Mouse (Mus musculus): Measurements from ENCODE around the gene Prdm11.

The Prdm11 gene

GRCm38 (mm10) chr2:93011933-93012332 lies 34.0 kb downstream of the Prdm11 start:
- DNase-seq (ENCODE audit: low read depth) = no peak

DNA sequence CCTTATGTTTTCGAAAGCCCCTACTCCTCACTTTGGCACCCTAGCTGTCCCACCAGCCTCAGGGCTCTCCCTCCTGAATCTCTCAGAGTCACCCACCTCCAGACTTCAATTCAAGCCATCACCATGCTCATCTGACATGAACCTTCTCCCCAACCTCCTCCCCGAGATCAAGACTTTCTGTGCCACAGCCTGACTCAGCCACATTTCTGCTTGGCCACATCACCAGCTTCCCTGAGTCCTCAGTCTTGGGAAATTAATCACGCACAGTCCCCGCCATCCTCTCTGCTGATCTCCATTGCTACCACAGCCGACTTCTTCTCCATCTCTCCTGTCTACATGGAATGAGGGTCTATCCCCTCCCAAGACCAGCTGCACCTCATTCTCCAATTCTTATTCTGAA lies 34.5 kb downstream of the Prdm11 start:
- DNase-seq (ENCODE audit: low read depth) = no peak

DNA sequence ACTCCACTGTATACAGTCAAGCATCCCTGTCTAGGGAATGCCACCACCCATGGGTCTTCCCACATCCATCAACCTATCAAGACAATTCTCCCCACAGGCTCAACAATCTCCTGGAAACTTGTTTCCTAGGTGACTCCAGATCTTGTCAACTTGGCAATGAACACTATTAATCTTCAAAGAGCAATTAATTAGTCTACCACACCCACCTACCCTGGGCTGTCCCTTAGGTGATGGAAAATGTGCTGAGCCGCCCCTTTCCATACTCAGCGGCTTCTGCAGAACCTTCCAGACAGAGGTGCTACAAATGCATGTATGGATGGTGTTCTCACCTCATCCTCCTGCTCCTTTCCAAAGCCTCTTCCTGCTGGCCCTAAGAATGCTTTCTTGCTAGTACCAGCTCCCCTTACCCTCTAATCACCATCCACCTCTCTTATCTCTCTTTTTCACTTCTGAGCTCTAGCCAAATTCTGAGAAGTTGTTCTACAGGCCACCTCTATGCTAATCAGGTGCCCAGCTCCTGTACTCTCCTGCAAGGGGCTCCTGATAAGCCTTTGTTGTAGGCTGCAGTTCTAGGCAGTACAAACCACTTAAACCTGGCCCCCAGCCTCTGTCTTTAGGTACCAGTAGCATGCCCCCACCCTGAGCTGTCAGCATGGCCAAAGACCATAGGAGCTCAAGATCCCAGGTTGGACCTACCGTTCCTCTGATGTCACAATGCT lies 37.8 kb downstream of the Prdm11 start:
- peak; percentile 56 for DNase-seq (ENCODE audit: low read depth)

- no peak for DNase-seq (ENCODE audit: low read depth)
Observed at GRCm38 (mm10) chr2:93005028-93005427, 40.9 kb downstream of the Prdm11 start.

DNA sequence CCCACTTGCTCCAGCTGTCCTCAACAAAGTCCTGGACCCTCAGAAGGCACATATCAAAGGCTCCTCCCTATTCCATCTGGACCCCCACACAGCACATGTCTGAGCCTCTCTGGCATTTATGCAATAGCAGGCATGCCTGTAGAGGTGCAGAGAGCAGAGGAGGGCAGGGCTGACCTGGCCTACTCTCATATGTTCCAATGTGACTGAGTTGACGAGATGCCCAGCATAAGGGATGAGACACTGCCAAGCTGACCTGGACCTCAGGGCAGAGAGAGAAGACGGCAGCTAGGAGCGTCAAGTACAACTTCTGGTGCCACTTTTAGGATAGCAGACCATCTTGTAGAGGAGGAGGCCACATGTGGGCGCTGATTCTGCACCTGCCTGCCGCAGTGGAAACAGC lies 54.0 kb downstream of the Prdm11 start:
- DNase-seq (ENCODE audit: low read depth) = no peak

- no peak for DNase-seq (ENCODE audit: low read depth)
Observed at GRCm38 (mm10) chr2:92989593-92989992, 56.4 kb downstream of the Prdm11 start.

DNA sequence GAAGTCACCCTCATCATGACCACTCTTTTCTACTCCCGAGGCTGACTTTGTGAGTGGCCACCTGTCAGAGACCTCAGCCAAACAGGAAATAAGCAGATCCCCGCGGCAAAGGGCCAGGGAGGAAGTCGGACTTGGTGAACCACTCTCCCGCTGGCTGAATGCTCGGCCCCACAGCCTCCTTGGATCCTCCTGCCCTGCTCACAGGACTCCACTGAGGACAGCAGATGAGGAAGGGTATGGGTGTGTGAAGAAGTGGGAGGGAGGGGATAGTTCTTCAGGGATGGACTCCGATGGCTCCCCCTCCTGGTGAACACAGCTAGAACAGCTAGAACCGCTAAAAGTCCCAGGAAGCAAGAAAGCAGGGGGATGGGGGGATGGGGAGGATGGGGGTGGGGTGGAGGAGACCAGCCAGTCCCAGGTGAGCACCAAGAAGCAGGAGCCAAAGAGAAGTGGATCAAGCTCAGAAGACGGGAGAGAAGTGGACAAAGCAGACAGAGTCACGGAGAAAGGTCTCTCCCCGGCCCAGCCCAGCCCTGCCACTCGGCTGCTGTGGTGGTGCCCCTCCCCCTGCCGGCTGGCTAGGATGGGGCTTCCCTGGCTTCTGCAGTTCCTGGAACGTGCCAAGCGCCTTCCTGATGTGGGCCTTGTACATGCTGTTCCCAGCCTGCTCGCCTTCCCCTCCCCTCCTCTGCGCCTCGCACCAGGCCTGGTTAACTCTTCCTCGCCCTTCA lies 57.9 kb downstream of the Prdm11 start:
- DNase-seq (ENCODE audit: low read depth) = no peak

DNA sequence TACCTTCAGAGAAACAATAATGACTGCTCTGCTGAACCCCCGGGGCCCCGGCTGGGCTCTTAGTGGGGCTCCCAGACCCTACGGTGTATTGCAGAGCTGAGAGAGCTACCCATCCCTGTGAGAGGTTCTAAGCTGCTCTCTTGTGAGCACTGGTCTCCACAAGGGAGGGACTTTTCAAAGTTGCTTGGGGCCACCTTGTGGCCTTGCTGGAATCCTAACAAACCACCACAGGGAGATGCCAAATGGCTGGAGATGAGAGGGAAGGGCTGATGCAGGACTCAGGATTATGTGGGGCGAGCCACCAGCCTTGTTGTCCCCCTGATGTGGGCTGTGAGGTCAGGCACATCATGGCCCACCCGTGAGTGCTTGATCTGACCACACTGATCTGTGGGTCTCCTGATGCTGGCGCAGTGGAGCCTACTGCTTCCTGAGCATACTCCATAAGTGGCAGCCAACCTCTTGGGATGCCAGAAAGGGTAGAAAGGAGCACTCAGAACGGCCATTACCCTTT lies 58.8 kb downstream of the Prdm11 start:
- no peak for DNase-seq (ENCODE audit: low read depth)

DNA sequence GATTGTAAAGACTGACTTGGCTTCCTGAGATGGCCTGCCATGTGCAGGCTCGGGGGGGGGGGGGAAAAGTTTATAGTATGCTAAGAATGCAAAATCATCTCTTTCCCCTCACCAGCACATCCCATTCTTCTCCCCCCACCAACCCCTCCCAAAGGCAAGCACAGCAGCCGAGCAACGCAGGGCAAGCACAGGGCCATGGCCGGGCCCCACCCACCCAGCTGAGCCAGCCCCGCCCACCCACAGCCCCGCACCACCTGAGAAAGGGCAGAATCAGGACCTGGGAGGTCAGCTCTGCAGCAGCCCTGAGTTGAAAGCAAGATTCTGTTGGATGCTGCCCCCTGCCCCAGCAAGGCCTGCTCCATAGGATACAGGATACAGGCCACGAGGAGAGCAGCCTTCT lies 60.4 kb downstream of the Prdm11 start:
- no peak for DNase-seq (ENCODE audit: low read depth)

DNA sequence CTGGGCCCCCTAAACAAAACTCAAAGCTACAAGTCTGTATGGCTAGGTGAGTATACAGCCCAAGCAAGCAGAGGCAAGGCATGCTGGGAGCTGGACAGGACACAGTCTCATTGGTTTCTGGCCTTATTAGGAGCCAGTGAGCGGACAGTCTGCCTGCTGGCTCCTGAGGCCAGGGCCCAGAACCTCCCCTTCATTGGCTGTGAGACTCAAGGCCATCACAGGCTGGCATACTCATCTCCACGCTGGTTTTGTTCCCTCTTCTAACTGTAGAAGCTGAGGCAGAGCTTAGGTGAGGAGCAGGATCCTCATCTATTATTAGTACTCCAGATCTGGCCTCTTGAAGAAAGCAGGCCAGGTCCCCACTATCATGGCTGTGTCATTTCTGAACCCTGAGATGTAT lies 60.8 kb downstream of the Prdm11 start:
- DNase-seq (ENCODE audit: low read depth) = no peak

- DNase-seq (ENCODE audit: low read depth) = no peak
Observed at GRCm38 (mm10) chr2:92984321-92985108, 61.5 kb downstream of the Prdm11 start.

DNA sequence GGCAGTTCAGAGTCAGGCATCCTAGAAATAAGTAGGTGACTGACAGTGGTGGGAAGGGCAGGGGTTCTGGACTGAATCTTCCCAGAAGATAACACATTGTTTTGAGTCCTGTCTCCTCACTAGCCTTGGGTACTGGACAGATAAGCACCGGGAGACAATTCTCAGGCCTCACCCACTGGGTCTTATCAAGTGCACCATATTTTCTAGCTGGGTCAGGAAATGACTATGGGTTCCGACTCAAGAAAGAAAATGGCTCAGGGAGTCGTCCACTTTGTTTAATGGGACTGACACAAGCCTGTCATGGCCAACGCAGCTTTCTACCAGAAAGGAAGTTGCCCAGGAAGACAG lies 62.7 kb downstream of the Prdm11 start:
- DNase-seq (ENCODE audit: low read depth) = peak; percentile 79

DNA sequence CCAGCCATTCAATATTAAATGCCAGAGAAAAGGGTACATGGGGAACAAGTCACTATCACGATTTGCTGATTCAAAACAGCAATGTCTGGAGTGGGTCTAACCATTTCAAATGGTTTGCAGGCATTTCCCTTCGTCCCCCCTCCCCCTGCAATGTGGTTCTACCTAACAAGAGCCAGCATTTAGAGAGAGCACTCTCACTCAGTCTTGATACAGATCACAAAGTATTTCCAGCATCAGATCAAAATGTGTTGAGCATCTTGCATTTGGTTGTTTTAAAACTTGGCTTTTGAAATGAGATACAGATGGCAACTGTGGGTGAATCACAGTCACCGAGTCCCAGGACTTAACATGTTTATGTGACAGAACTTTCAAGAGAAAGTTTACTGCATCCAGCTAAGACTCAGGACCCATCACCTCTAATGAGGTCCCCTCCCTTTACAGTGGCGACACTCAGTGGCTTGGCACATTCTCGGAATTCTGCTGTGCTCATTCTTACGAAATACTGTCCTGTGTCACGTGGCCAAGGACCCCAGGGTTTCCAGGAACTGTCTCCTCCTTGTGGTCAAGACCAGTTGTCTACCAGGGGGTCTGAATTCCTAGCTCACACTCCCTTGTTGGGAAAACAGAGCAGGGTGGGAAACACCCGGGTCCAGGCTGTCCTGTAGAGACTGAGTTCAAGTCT lies 63.2 kb downstream of the Prdm11 start:
- no peak for DNase-seq (ENCODE audit: low read depth)

GRCm38 (mm10) chr2:92980165-92980564 lies 65.8 kb downstream of the Prdm11 start:
- no peak for DNase-seq (ENCODE audit: low read depth)

DNA sequence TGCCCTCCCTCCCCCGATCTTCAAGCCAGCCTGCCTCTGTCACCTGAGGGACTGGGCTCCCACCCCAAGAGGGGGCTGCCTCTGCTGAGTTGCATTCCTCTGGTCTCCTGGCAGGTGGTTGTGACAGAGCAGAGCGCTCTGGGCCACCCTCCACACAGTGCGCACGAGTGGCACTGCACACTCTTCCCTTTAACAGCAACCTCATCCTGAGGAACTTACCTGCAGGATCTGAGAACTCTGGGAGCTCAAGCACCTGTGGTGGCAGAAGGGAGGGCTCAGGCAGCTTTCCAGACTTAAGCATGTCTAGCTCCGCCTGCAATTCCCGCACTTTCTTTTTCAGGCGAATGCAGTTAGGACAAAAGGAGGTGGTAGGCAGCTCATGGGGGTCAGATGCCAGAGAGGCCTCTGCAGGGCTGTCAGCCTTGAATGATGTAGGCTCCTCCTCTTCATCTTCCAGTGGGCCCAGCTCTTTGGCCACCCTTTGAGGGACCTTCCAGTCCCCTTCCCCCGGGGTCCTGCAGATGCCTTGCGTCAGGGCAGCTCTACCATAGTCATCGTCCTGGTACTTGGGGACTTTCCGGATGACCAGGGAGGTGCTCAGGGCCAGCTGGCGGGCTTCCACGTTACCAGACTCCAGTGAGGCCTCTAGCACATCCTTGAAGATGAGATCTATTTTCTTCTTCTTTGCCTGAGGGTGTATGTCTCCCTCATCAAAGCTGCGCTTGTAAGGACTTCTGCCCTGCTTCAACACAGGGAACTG lies 70.8 kb downstream of the Prdm11 start:
- DNase-seq (ENCODE audit: low read depth) = no peak

DNA sequence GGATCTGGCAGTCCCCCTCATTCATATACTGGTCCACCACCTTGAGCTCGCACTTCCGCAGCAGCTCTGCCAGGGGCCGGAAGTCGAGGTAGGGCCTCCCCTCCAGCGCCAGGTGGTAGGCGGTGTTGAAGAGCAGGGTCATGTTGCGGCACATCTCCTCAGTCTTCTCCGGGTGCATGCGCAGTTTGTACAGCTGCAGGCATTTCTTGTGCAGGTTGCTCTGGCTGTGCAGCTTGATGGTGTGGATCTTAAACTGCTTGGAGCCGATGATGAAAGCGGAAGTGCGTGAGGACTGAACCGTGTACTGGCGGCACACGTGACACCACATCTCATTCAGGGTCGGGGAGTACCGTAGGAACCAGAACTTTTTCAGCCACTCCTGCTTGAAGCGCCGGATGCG lies 72.3 kb downstream of the Prdm11 start:
- no peak for DNase-seq (ENCODE audit: low read depth)

- DNase-seq (ENCODE audit: low read depth) = no peak
Observed at GRCm38 (mm10) chr2:92972071-92972470, 73.9 kb downstream of the Prdm11 start.

GRCm38 (mm10) chr2:92971536-92971935 lies 74.4 kb downstream of the Prdm11 start:
- no peak for DNase-seq (ENCODE audit: low read depth)

DNA sequence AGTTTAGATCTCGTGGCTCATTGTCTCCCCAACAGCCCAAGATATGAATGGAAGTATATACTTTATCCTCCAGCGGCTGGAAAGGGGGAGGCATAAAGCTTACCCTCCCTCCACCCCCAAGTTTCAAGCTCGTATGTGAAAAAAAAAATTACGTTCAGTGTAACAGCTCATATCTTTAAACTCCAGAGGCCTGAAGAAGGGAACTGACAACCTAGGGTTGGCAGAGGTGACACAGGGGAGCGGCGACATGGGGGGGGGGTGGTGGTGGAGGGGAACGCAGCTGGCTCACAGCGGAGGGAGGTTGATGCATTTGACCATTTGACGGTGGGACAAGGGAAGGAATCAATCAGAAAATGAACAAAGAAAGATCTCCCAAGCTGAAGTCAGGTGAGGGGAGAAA lies 74.9 kb downstream of the Prdm11 start:
- DNase-seq (ENCODE audit: low read depth) = no peak

DNA sequence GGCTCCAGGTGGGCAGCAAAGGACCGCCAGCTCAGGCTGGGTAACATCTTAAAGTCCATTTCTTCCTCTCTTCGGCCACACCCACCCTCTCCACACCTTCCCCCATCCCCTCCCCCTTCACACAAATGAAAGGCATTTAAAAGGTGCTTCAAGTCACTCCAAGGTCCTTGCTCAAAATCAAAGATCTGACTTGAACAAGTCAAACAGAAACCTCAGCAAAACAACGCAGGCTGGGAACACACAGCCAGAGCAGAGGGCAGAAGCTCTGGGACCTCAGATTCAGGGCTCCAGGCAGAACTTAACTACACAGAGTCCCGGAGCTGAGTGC lies 78.2 kb downstream of the Prdm11 start:
- no peak for DNase-seq (ENCODE audit: low read depth)

DNA sequence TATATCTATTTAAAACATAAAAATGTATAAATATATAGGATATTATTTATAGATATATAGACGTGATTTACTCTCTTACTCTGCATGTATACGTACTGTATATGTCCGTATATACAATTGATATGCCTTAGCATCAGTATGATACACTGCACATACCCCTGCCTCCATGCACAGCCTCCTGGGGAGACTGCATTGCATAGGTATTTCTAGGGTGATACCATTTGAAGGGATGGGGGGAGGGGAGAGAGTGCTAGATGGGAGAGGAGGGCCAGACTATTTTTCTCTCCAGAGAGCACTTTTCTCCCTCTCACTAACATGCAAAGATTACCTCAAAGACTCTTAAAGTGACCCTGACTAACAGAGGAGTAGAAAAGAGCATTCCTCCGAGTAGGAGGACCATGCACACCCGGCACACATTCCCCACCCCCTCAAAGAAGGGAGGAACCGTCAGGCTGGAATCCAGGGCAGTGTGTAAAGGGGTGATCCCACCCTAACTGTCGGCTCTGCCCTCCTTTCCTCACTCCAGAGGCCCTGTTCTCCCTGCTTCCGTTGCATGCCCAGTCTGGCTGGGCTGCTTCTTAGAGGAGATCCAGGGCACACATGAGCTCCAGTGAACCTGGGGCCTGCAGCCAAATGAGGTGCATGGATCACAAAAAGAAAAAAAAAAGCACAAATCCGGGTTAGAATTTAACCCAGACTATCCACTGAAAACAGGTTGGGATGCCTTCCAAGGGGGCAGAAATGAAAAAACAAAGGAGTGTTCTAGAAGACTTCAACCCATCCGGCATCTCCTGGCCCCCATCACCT lies 78.7 kb downstream of the Prdm11 start:
- no peak for DNase-seq (ENCODE audit: low read depth)

All from c-Kit-positive CD71-positive TER-119-negative erythroid progenitor cells, embryonic 14.5 days (primary cell).